Mouse (Mus musculus): ENCODE data around the gene Spata21. TPM values are rescaled to one million over a fixed set of nuclear protein-coding genes. Genes with fewer than 3 reads are reported as not detected.

Gene Spata21
- polyA plus RNA-seq, 1 experiment from 2014 or later, result not detected

DNA sequence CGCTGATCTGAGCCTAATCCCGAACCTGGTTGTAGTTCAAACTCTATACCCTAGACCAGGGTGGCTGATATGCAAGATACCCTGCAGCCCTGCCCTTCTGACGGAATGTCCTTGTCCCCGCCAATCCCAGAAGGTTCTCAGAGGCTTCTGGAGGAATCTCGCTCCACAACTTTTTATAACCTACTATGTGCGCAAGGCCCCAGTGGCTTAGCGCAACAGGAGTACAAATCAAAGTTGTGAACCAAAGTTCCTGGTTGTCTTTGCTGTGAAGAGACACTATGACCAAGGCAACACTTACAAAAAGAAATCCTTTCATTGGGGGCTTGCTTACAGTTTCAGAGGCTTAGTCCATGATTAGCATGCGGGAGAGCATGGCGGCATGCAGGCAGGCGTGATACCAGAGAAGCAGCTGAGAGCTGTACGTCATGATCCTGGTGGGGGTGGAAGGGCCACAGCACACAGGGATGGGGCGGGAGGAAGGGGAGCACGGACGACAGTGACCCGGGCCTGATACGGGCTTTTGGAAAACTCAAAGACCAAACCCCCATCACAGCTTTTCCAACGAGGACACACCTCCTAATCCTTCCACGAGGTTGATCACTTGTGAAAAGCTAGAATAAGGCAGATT lies 9.5 kb upstream of the Spata21 start:
- H3K4me2 ChIP-seq (ENCODE audit: low read depth, low read length), result peak overlapping the region; percentile 21; the same call in 1 of the 2 replicates
- peak overlapping the region; percentile 98 for H3K4me3 ChIP-seq (ENCODE audit: low read depth, low read length)
- no peak for DNase-seq (ENCODE audit: low spot score)
- no peaks in the 10 kb centered on the region for H3K27me3 ChIP-seq (replicated peaks; ENCODE audit: control insufficient read depth, insufficient read depth, low read length)
- no peaks in the 10 kb centered on the region for H3K9me3 ChIP-seq (ENCODE audit: control insufficient read depth, low read length)
- no peak for ATAC-seq (ENCODE audit: low read depth)
- H3K27ac ChIP-seq (replicated peaks; ENCODE audit: low read depth, low read length), result no peak overlapping the region; the same call in 1 of the 2 replicates
- WGBS, result 74% methylated on average over 18 of the region's 18 CpGs
- H3K9ac ChIP-seq (ENCODE audit: low read depth, low read length), result no peak overlapping the region
- H3K36me3 ChIP-seq (ENCODE audit: control insufficient read depth, insufficient read depth, low read length), result peaks cover 16% of the 10 kb centered on the region
- H3K4me1 ChIP-seq (ENCODE audit: control insufficient read depth, insufficient read depth, low read length), result peaks cover 7% of the 10 kb centered on the region

DNA sequence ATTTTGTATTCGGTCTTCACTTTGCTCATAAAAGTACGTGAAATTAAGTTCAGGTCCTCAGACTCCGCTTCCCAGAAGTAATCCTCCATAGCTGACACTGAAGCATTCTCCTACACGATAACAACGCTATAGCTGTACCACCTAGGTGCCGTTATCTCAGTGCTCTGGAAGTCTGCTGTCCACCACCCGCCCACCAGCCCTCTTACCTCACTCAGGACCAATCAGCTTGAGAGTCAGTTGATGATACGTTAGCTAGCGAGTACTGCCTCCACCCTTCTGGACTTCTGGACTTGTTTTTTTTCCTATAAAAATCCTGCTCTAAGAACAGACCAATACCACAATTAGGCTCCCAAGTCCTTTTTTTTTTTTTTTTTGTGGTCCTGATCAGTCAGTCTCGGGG lies 1.3 kb upstream of the Spata21 start:
- H3K36me3 ChIP-seq (ENCODE audit: control insufficient read depth, insufficient read depth, low read length), result no peaks in the 10 kb centered on the region
- 74% methylated on average over 10 of the region's 10 CpGs for WGBS
- no peaks in the 10 kb centered on the region for H3K27me3 ChIP-seq (replicated peaks; ENCODE audit: control insufficient read depth, insufficient read depth, low read length)
- H3K4me3 ChIP-seq (ENCODE audit: low read depth, low read length), result no peak overlapping the region
- H3K4me2 ChIP-seq (ENCODE audit: low read depth, low read length), result no peak overlapping the region
- H3K9me3 ChIP-seq (ENCODE audit: control insufficient read depth, low read length), result no peaks in the 10 kb centered on the region
- H3K9ac ChIP-seq (ENCODE audit: low read depth, low read length), result no peak overlapping the region
- DNase-seq (ENCODE audit: low spot score) (no peak), ATAC-seq (ENCODE audit: low read depth) (no peak)
- H3K27ac ChIP-seq (replicated peaks; ENCODE audit: low read depth, low read length), result no peak overlapping the region
- H3K4me1 ChIP-seq (ENCODE audit: control insufficient read depth, insufficient read depth, low read length), result no peaks in the 10 kb centered on the region

DNA sequence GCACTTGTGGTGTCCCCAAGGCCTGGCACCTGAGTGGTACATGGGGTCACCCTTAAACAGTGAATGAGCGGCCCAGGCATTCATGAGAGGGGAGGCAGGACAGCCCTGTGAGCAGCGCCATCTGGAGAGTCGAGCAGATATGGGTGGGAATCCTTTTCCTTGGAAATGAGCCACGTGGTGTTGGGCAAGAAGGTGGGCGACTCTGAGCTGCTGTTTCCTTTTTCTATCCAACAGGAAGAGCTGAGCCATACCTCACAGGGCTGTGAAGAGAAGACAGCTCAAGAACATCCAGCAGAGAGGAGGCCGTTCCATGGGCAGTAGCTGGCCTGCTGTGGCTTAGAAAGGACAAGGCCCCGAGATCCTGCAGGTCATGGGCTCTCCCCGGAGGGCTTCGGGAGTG lies 581 bp downstream of the Spata21 start:
- WGBS, result 71% methylated on average over 9 of the region's 9 CpGs
- Histone ChIP-seq H3K9ac (ENCODE audit: low read depth, low read length) (no peak overlapping the region), H3K27me3 (replicated peaks; ENCODE audit: control insufficient read depth, insufficient read depth, low read length) (no peaks in the 10 kb centered on the region), H3K36me3 (ENCODE audit: control insufficient read depth, insufficient read depth, low read length) (no peaks in the 10 kb centered on the region), H3K4me3 (ENCODE audit: low read depth, low read length) (no peak overlapping the region), H3K9me3 (ENCODE audit: control insufficient read depth, low read length) (no peaks in the 10 kb centered on the region), H3K27ac (replicated peaks; ENCODE audit: low read depth, low read length) (no peak overlapping the region), H3K4me2 (ENCODE audit: low read depth, low read length) (no peak overlapping the region), H3K4me1 (ENCODE audit: control insufficient read depth, insufficient read depth, low read length) (no peaks in the 10 kb centered on the region)
- DNase-seq (ENCODE audit: low spot score) (no peak), ATAC-seq (ENCODE audit: low read depth) (no peak)

DNA sequence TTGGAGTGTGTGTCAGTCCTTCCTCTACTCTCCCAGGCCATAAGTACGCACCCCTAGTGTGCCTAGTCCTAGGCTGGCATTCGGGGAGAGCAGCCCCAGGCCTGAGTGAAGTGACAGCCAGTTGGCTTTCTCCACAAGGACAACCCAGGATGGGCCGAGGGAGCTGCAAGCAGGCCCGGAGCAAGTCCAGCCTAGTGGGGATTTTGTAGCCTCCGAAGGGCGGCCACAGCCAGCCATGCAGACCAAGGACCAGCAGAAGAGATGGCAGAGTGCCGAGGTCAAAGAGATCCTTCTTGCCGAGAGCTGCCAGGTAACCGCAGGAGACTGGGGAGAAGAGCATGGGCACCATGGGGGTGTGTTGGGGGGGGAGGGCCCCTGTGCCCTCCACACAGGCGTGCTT lies 6.9 kb downstream of the Spata21 start:
- Histone ChIP-seq H3K27me3 (replicated peaks; ENCODE audit: control insufficient read depth, insufficient read depth, low read length) (no peaks in the 10 kb centered on the region), H3K4me1 (ENCODE audit: control insufficient read depth, insufficient read depth, low read length) (no peaks in the 10 kb centered on the region), H3K4me2 (ENCODE audit: low read depth, low read length) (no peak overlapping the region), H3K4me3 (ENCODE audit: low read depth, low read length) (no peak overlapping the region), H3K9me3 (ENCODE audit: control insufficient read depth, low read length) (no peaks in the 10 kb centered on the region), H3K9ac (ENCODE audit: low read depth, low read length) (no peak overlapping the region), H3K36me3 (ENCODE audit: control insufficient read depth, insufficient read depth, low read length) (no peaks in the 10 kb centered on the region), H3K27ac (replicated peaks; ENCODE audit: low read depth, low read length) (no peak overlapping the region)
- WGBS, result 80% methylated on average over 10 of the region's 10 CpGs
- DNase-seq (ENCODE audit: low spot score), result no peak
- no peak for ATAC-seq (ENCODE audit: low read depth)

DNA sequence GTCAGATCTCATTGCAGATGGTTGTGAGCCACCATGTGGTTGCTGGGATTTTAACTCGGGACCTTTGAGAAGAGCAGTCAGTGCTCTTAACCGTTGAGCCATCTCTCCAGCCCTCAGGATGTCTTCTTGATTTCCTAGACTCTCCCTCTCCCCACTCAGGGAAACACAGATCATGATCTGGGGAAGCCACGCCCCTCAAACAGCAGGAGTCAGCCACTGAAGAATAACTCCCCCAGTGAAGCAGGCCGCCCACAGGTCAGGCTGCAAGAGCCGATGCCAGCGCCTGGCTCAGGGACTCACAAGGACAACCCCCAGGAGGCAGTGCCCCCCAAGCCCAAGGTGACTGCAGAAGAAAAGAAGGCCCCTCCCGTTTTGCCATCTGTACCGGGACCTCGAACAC lies 8.6 kb downstream of the Spata21 start:
- H3K9me3 ChIP-seq (ENCODE audit: control insufficient read depth, low read length), result no peaks in the 10 kb centered on the region
- no peak overlapping the region for H3K27ac ChIP-seq (replicated peaks; ENCODE audit: low read depth, low read length)
- no peak overlapping the region for H3K9ac ChIP-seq (ENCODE audit: low read depth, low read length)
- no peaks in the 10 kb centered on the region for H3K27me3 ChIP-seq (replicated peaks; ENCODE audit: control insufficient read depth, insufficient read depth, low read length)
- WGBS, result 14% methylated on average over 9 of the region's 9 CpGs
- DNase-seq (ENCODE audit: low spot score), result peak; percentile 26
- no peak overlapping the region for H3K4me3 ChIP-seq (ENCODE audit: low read depth, low read length)
- ATAC-seq (ENCODE audit: low read depth), result no peak
- H3K36me3 ChIP-seq (ENCODE audit: control insufficient read depth, insufficient read depth, low read length), result no peaks in the 10 kb centered on the region
- no peak overlapping the region for H3K4me2 ChIP-seq (ENCODE audit: low read depth, low read length)
- no peaks in the 10 kb centered on the region for H3K4me1 ChIP-seq (ENCODE audit: control insufficient read depth, insufficient read depth, low read length)

DNA sequence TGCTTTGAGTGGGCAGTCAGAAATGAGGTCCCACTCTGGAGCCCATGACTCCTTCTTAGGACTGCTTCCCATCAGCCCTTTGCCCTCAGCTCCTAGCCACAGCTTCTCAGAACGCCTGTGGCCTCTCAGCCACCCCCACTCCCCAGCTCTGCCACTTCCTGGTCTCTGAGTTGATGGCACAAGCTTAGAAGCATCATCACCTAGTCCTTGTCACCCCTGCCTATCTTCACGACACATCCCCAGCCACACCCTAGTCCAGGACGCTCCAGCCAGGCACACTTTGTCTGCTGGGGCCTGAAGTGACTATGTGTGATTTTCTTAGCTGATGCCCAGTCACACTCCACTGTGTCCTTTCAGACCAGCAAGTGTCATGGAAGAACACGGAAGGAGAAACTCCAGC lies 10.8 kb downstream of the Spata21 start:
- H3K4me3 ChIP-seq (ENCODE audit: low read depth, low read length), result no peak overlapping the region
- no peak for ATAC-seq (ENCODE audit: low read depth)

DNA sequence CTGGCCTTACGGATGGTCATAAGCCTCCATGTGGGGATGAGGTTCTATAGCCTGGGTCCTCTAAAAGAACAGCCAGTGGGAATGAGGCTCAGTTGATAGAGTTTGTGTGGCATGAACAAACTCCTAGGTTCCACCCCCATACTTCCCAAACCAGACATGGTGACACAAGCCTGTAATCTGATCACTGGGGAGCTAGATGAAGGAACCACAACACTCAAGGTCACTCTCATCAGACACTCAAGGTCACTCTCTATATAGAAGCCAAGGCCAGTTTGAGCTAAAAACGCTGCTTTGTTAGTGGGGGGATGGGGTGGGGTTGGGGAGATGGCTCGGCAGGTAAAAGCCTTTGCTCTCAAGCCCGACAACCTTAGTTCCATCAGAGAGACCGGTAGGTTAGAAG lies 11.8 kb downstream of the Spata21 start:
- Histone ChIP-seq H3K4me2 (ENCODE audit: low read depth, low read length) (no peak overlapping the region), H3K36me3 (ENCODE audit: control insufficient read depth, insufficient read depth, low read length) (no peaks in the 10 kb centered on the region), H3K4me1 (ENCODE audit: control insufficient read depth, insufficient read depth, low read length) (no peaks in the 10 kb centered on the region), H3K9me3 (ENCODE audit: control insufficient read depth, low read length) (no peaks in the 10 kb centered on the region), H3K9ac (ENCODE audit: low read depth, low read length) (no peak overlapping the region), H3K27ac (replicated peaks; ENCODE audit: low read depth, low read length) (no peak overlapping the region), H3K4me3 (ENCODE audit: low read depth, low read length) (no peak overlapping the region), H3K27me3 (replicated peaks; ENCODE audit: control insufficient read depth, insufficient read depth, low read length) (no peaks in the 10 kb centered on the region)
- WGBS, result 72% methylated on average over 5 of the region's 5 CpGs
- no peak for DNase-seq (ENCODE audit: low spot score)
- no peak for ATAC-seq (ENCODE audit: low read depth)

More for the DNA sequence above, 10.8 kb downstream of the Spata21 start:
- Histone ChIP-seq H3K36me3 (ENCODE audit: control insufficient read depth, insufficient read depth, low read length) (no peaks in the 10 kb centered on the region), H3K9me3 (ENCODE audit: control insufficient read depth, low read length) (no peaks in the 10 kb centered on the region), H3K27ac (replicated peaks; ENCODE audit: low read depth, low read length) (no peak overlapping the region), H3K4me1 (ENCODE audit: control insufficient read depth, insufficient read depth, low read length) (no peaks in the 10 kb centered on the region), H3K27me3 (replicated peaks; ENCODE audit: control insufficient read depth, insufficient read depth, low read length) (no peaks in the 10 kb centered on the region), H3K9ac (ENCODE audit: low read depth, low read length) (no peak overlapping the region), H3K4me2 (ENCODE audit: low read depth, low read length) (no peak overlapping the region)
- WGBS, result 77% methylated on average over 4 of the region's 4 CpGs
- no peak for DNase-seq (ENCODE audit: low spot score)

DNA sequence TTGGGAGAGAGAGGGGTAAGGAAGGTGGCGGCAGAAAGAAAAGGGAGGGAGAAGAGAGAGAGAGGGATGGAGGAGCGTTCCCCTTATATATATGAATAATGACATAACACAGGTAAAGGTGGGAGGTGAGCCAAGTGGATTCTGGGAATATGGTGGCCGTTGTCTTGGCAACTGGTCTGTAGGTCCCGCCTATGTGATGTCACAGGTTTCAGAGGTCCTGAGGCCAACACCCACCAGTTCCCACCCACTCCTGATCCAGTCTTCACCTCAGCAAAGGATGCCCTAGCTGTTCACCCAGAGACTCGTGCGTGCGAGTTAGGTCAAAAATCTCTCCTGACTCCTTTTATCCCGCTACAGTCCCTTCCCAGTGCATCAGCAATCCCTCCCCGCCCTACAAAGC lies 13.2 kb downstream of the Spata21 start:
- Histone ChIP-seq H3K27ac (replicated peaks; ENCODE audit: low read depth, low read length) (no peak overlapping the region), H3K4me1 (ENCODE audit: control insufficient read depth, insufficient read depth, low read length) (no peaks in the 10 kb centered on the region), H3K4me2 (ENCODE audit: low read depth, low read length) (no peak overlapping the region), H3K9me3 (ENCODE audit: control insufficient read depth, low read length) (no peaks in the 10 kb centered on the region), H3K4me3 (ENCODE audit: low read depth, low read length) (no peak overlapping the region), H3K9ac (ENCODE audit: low read depth, low read length) (no peak overlapping the region), H3K36me3 (ENCODE audit: control insufficient read depth, insufficient read depth, low read length) (no peaks in the 10 kb centered on the region), H3K27me3 (replicated peaks; ENCODE audit: control insufficient read depth, insufficient read depth, low read length) (no peaks in the 10 kb centered on the region)
- DNase-seq (ENCODE audit: low spot score), result no peak
- no peak for ATAC-seq (ENCODE audit: low read depth)
- 91% methylated on average over 8 of the region's 9 CpGs for WGBS

DNA sequence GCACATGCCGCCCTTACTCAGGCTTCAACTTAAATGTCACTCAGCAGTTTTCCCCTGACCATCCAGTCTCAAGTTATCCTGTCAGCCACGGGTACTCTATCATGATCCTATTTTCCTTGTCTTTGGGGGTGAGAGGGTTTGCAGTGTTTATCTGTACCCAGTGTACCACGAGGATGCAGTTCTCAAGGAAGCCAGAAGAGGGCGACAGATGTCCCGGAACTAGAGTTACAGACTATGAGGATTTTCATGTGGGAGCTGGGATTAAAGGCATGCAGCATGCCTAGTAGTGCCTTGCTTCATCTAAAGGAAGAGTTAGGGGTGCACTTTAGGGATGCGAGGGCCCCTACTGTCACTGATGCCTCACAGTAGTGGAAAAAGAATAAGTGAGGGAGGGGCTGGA lies 13.7 kb downstream of the Spata21 start:
- Histone ChIP-seq H3K27ac (replicated peaks; ENCODE audit: low read depth, low read length) (no peak overlapping the region), H3K4me2 (ENCODE audit: low read depth, low read length) (no peak overlapping the region), H3K4me3 (ENCODE audit: low read depth, low read length) (no peak overlapping the region), H3K27me3 (replicated peaks; ENCODE audit: control insufficient read depth, insufficient read depth, low read length) (no peaks in the 10 kb centered on the region), H3K9me3 (ENCODE audit: control insufficient read depth, low read length) (no peaks in the 10 kb centered on the region), H3K9ac (ENCODE audit: low read depth, low read length) (no peak overlapping the region), H3K36me3 (ENCODE audit: control insufficient read depth, insufficient read depth, low read length) (no peaks in the 10 kb centered on the region), H3K4me1 (ENCODE audit: control insufficient read depth, insufficient read depth, low read length) (no peaks in the 10 kb centered on the region)
- WGBS, result 74% methylated on average over 6 of the region's 6 CpGs
- DNase-seq (ENCODE audit: low spot score) (no peak), ATAC-seq (ENCODE audit: low read depth) (no peak)

Measured in embryonic facial prominence, embryonic 14.5 days (tissue).